Mouse (Mus musculus) neural tube, embryonic 15.5 days (tissue): Measurements from ENCODE around the gene B4galnt3. TPM values are rescaled to one million over a fixed set of nuclear protein-coding genes. Genes with fewer than 3 reads are reported as not detected.

Experiments
- ATAC-seq: fragments of 200-750 bp; cut with Nextera tagmentation; 2 replicates; pipeline ENCODE4 v1.8.0; 2017; ENCODE audit warnings: mild to moderate bottlenecking, moderate TSS enrichment, moderate library complexity; ENCODE audit not compliant: low FRiP score
- H3K27ac ChIP-seq: fragments of 300-500 bp; sonication (generic); replicated peaks from 2 replicates; pipeline ENCODE4 v1.5.1; 2015; ENCODE audit warnings: mild to moderate bottlenecking, inconsistent platforms
- H3K27me3 ChIP-seq: fragments of 300-500 bp; sonication (generic); replicated peaks from 2 replicates; pipeline ENCODE4 v1.6.1; 2015; ENCODE audit warnings: inconsistent platforms
- H3K36me3 ChIP-seq: fragments of 300-500 bp; sonication (generic); 2 replicates; pipeline ENCODE4 v1.6.1; 2015; ENCODE audit warnings: inconsistent platforms
- H3K4me1 ChIP-seq: fragments of 300-500 bp; sonication (generic); 2 replicates; pipeline ENCODE4 v1.6.1; 2015; ENCODE audit warnings: inconsistent platforms
- H3K4me2 ChIP-seq: fragments of 300-500 bp; sonication (generic); 2 replicates; pipeline ENCODE4 v1.6.1; 2015; ENCODE audit warnings: inconsistent platforms, mild to moderate bottlenecking, moderate library complexity
- H3K4me3 ChIP-seq: fragments of 300-500 bp; sonication (generic); replicated peaks from 2 replicates; pipeline ENCODE4 v1.5.1; 2015; ENCODE audit warnings: mild to moderate bottlenecking, inconsistent platforms
- H3K9ac ChIP-seq: fragments of 300-500 bp; sonication (generic); replicated peaks from 2 replicates; pipeline ENCODE4 v1.6.1; 2015; ENCODE audit warnings: mild to moderate bottlenecking, inconsistent platforms
- H3K9me3 ChIP-seq: fragments of 300-500 bp; sonication (generic); replicated peaks from 2 replicates; pipeline ENCODE4 v1.6.1; 2016; ENCODE audit warnings: inconsistent platforms
- WGBS: fragments of 180-500 bp; shearing (Covaris S2); methylation state at CpG from one replicate; pipeline ENCODE4 v1.1.7; 2015; ENCODE audit warnings: mixed read lengths; 5-methylcytosine and 5-hydroxymethylcytosine counted together
- polyA plus RNA-seq: library from polyadenylated mRNA; unstranded; fragments of >200 nt; fragmentation: Nextera tagmentation; extraction: Ambion mirVana; gene quantifications from 2 replicates; pipeline ENCODE4 v1.2.1, GENCODE M21; 2015

B4galnt3 gene
- polyA plus RNA-seq: 0.24 and 0.51 TPM in 2 replicates

DNA sequence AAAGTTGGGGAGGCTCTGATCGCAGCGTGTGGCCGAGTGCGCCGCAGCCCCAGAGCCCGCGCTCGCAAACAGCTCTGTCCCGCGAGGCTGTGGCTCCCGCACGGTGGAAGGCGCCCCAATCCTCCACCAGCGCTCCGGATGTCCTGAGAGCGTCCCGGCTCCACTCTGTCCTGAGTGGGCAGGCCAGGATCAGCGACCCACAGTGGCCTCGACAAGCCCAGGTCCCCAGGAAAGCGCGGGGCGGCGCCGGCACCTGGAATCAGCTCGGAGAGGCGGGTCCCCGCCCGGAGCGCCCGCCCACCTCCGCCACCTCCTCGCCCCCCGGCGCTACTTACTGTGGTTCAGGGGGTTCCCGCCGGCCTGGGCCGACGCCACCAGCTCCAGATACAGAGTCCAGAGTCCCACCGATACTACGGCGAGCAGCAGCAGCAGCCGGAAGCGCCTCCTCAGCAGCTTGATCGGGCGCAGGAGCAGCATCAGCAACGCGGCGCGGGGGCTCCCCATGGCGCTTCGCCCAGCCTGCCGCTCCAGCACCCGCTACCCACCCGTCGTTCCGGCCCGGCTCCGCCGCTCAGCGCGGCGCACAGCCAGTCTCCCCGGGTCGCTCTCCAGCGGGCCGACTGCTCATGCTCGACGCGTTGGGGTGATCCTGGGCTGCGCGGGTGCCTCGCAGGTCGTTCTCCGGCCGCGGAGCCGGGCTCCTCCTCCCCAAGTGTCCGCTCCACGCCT, at the start of gene B4galnt3, which contains the start of gene D330020A13Rik:
B4galnt3 (minus strand) TSS at position 504 of the 729 bp plus-strand sequence.
D330020A13Rik (plus strand) TSS at position 309 of the 729 bp plus-strand sequence.
- ATAC-seq: peak; percentile 77

DNA sequence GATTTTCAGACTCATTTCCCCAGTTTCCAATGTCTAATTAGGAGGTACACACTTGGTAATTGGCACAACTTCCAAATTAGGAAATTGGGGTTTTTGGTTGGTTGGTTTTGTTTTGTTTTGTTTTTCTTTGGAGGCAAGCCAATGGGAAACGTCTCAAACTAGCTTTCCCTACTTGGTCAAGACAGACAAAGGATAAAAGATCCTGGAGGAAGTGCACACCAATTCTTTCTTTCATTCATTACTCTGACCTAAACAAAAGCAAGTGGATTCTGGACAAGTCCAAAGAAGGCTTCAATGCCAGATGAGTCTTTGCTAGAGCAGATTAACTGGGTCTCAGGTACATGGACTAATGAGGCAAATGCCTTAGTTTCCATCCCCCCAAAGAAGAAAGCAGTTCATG, 49.6 kb upstream of the B4galnt3 start:
- no peak overlapping the region for H3K27ac ChIP-seq
- H3K9ac ChIP-seq: no peak overlapping the region
- H3K9me3 ChIP-seq: no peaks in the 10 kb centered on the region
- ATAC-seq: no peak
- H3K4me2 ChIP-seq: no peak overlapping the region
- H3K36me3 ChIP-seq: peaks cover 28% of the 10 kb centered on the region
- WGBS: 53% methylated on average over 1 of the region's 1 CpGs
- no peak overlapping the region for H3K4me3 ChIP-seq
- no peaks in the 10 kb centered on the region for H3K27me3 ChIP-seq
- H3K4me1 ChIP-seq: no peaks in the 10 kb centered on the region

More for the DNA sequence above, at the start of gene B4galnt3, which contains the start of gene D330020A13Rik:
- Histone ChIP-seq H3K4me2 (peak within 1 kb of the TSS; percentile 99), H3K9ac (peak within 1 kb of the TSS; percentile 59), H3K27me3 (peaks cover 27% of the 10 kb centered on the region), H3K36me3 (no peaks in the 10 kb centered on the region), H3K27ac (no peak within 1 kb of the TSS), H3K4me1 (peaks cover 13% of the 10 kb centered on the region), H3K9me3 (no peaks in the 10 kb centered on the region), H3K4me3 (peak within 1 kb of the TSS; percentile 70)
- WGBS: under 1% methylated on average over 77 of the region's 79 CpGs

DNA sequence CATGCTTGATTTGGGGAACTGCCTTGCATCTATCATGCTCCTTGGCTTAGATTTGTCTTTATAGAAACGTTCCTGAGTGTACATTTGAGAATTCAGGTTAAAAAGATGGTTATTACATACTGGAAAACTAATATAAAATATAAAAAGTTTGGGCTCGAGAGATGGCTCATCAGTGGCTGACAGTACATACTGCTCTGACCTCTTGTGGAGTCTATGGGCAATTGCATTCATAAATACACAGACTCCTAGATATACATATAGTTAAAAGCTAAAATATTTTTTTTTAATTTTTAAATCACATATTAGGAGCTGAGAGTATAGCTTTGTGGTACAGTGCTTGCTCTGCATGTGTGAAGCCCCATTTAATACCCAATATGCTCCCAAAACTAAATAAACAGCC, 38.0 kb upstream of the B4galnt3 start:
- H3K27ac ChIP-seq: no peak overlapping the region
- peaks cover 42% of the 10 kb centered on the region for H3K36me3 ChIP-seq
- no peak overlapping the region for H3K4me3 ChIP-seq
- H3K9me3 ChIP-seq: no peaks in the 10 kb centered on the region
- H3K9ac ChIP-seq: no peak overlapping the region
- H3K27me3 ChIP-seq: no peaks in the 10 kb centered on the region
- no peak overlapping the region for H3K4me2 ChIP-seq
- ATAC-seq: no peak
- 93% methylated on average over 2 of the region's 2 CpGs for WGBS
- no peaks in the 10 kb centered on the region for H3K4me1 ChIP-seq

DNA sequence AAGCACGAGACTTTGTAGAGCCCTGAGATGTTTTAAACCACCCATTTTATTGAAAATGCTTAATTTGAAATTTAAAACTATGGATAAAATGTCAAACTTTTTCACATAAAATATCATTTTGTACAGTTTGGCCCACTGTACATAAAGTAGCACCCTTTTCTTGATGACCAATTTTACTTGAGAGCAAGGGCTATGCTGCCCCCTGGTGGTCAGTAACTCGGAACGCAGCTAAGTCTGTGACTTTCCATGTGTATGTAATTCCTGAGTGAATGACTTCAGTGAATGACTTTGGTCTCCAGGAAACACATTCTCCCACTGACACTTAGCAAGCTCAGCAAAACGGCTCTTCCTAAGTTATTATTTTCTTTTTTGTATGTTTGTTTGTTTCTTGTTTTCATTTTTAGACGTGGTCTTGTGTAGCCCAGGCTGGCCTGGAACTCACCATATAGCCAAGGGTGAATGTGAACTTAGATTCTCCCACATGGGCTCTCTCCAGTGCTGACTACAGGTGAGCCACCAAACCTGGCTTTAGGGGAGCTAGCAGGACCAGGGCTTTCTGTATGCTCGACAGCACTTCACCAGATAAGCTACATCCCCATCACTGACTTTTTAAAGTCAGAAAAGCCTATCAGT, 30.1 kb upstream of the B4galnt3 start:
- H3K36me3 ChIP-seq: peaks cover 9% of the 10 kb centered on the region
- no peak overlapping the region for H3K9ac ChIP-seq
- no peaks in the 10 kb centered on the region for H3K9me3 ChIP-seq
- WGBS: 31% methylated on average over 6 of the region's 6 CpGs
- no peak overlapping the region for H3K27ac ChIP-seq
- no peaks in the 10 kb centered on the region for H3K4me1 ChIP-seq
- H3K27me3 ChIP-seq: no peaks in the 10 kb centered on the region
- no peak for ATAC-seq
- no peak overlapping the region for H3K4me2 ChIP-seq
- H3K4me3 ChIP-seq: no peak overlapping the region

DNA sequence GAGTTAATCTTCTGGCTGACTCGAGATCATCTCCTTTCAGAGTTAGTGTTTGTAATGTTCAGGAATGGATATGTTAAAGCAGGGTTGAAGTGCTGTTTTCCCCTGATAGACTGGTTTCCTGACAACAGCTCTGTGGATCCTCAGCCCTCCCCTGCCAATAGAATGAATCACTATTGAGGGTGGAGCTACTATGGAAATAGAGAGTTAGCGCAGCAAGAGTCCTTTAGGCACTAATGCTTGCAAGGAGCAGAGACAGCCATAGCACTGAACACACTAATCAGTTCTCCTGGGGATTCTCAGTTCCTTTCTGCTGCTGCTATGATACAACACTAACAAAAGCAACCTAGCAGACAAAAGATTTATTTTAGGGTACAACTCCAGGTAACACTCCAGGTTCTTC, 26.0 kb upstream of the B4galnt3 start:
- no peaks in the 10 kb centered on the region for H3K4me1 ChIP-seq
- H3K9me3 ChIP-seq: no peaks in the 10 kb centered on the region
- H3K4me2 ChIP-seq: no peak overlapping the region
- H3K9ac ChIP-seq: no peak overlapping the region
- H3K27me3 ChIP-seq: no peaks in the 10 kb centered on the region
- H3K27ac ChIP-seq: no peak overlapping the region
- 70% methylated on average over 2 of the region's 2 CpGs for WGBS
- no peak overlapping the region for H3K4me3 ChIP-seq
- no peaks in the 10 kb centered on the region; the same call in 1 of the 2 replicates for H3K36me3 ChIP-seq
- no peak for ATAC-seq

DNA sequence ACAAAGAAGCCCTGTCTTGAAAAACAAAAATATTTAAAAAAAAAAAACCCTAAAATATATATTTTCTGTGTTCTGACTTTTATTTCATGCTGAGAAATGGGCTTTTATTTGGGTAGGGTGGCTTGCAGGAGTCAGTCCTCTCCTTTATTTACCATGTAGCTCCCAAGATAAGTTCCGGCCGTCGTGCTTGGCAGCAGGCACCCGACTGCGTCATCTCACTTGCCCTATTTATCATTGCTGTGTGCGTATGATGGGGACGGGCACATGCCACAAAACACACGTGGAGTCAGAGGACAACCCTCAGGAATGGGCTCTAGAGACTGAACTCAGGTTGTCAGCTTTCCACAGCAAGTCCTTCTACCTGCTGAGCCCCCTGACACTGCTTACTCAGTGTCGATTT, 24.8 kb upstream of the B4galnt3 start:
- Histone ChIP-seq H3K27me3 (no peaks in the 10 kb centered on the region), H3K4me3 (no peak overlapping the region), H3K4me1 (no peaks in the 10 kb centered on the region), H3K36me3 (no peaks in the 10 kb centered on the region), H3K27ac (no peak overlapping the region), H3K9me3 (no peaks in the 10 kb centered on the region), H3K4me2 (no peak overlapping the region), H3K9ac (no peak overlapping the region)
- 90% methylated on average over 9 of the region's 9 CpGs for WGBS
- no peak for ATAC-seq

DNA sequence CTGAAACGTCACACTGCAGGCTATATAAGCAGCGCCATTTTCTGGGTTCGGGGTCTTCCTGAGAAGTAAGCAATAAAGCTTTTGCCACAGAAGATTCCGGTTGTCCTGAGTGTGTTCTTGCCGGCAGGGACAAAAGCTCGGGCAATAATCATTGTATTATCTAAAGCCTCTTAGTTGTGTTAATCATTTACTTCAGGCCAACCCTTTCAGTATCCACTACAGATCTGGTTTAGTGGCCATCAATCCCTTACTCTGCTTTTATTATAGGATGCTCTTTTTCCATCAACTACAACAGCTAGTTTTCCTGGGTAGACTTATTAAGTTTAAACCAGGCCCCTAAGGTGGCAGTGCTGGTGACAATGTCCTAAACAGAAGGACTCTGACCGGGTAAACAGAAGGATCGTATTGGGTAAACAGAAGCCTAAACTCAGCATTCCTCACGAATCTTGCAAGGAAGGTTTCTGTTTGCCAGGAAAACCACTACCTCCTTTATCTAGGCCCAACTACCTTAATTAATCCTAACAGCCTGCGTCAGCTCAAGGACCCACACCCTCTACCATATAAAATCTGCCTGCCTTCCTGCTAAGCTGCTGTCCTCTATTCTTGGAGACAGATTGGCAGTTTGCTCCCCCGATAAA, 24.1 kb upstream of the B4galnt3 start:
- no peak for ATAC-seq
- H3K9me3 ChIP-seq: no peaks in the 10 kb centered on the region
- H3K4me2 ChIP-seq: no peak overlapping the region
- H3K36me3 ChIP-seq: no peaks in the 10 kb centered on the region
- 48% methylated on average over 11 of the region's 11 CpGs for WGBS
- H3K9ac ChIP-seq: no peak overlapping the region
- H3K27ac ChIP-seq: no peak overlapping the region
- no peaks in the 10 kb centered on the region for H3K4me1 ChIP-seq
- H3K27me3 ChIP-seq: no peaks in the 10 kb centered on the region
- no peak overlapping the region for H3K4me3 ChIP-seq

DNA sequence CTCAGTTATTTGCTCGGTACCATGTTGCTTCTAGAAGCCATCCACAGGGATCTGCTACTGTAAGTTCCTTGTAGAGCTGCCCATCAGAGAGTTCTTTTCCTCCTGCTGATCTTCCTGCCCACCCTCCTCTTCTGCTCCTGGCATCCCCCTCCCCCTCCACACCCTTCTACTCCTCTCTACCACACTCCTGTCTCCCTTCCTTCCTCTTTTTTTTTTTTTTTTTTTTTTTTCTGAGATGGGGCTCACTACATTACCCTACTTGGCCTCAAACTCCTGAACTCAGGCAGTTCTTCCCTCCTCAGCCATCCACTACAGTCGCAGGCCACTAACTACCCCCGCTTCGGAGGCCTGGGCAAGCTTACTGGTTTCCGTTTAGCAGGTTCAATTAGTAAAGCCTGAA, 18.1 kb upstream of the B4galnt3 start:
- no peaks in the 10 kb centered on the region for H3K36me3 ChIP-seq
- H3K4me3 ChIP-seq: no peak overlapping the region
- no peaks in the 10 kb centered on the region for H3K4me1 ChIP-seq
- no peak for ATAC-seq
- no peak overlapping the region for H3K9ac ChIP-seq
- H3K27ac ChIP-seq: no peak overlapping the region
- no peaks in the 10 kb centered on the region for H3K27me3 ChIP-seq
- H3K9me3 ChIP-seq: no peaks in the 10 kb centered on the region
- H3K4me2 ChIP-seq: no peak overlapping the region
- WGBS: 80% methylated on average over 5 of the region's 5 CpGs

DNA sequence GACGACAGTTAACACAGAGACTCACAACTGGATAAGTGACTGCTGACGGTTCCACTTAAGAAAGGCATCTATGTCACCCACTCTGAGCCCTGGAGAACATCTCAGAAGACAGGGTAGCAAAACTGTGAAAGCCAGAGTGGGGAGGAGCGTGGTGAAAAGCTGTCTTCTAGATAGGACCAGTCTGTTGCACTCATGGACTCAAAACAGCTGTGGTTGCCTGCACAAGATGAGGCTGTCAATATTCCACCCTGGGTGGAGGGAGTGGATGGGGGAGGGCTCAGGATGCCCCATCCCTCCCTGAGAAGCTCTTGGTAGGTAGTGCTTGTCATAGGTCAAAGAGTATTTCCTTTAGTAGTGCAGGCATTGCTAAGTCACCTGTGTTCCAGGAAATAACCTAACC, 15.4 kb upstream of the B4galnt3 start:
- Histone ChIP-seq H3K4me1 (no peaks in the 10 kb centered on the region), H3K27ac (no peak overlapping the region), H3K4me2 (no peak overlapping the region), H3K27me3 (no peaks in the 10 kb centered on the region), H3K4me3 (no peak overlapping the region), H3K9ac (no peak overlapping the region), H3K36me3 (no peaks in the 10 kb centered on the region), H3K9me3 (no peaks in the 10 kb centered on the region)
- 56% methylated on average over 3 of the region's 3 CpGs for WGBS
- ATAC-seq: no peak

DNA sequence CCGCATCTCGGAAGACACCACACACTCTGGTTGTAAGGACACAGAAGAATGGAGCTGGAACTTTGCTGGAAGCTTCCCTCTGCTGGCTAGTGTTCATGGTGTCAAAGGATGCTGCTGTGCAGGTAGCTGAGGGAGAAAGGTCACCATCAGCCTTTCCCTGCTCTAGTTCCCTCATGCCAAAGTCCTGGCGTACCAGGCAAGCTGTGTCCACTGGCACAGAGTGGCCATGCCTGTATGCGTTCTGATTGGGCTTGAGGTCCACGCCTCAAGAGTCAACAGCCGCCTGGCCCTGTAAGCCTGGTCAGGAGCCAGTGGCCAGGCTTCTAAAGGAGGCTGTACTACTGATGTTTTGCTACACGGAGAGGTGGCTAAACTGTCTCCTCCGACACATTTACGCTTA, 15.0 kb upstream of the B4galnt3 start:
- ATAC-seq: no peak
- WGBS: 63% methylated on average over 9 of the region's 9 CpGs

DNA sequence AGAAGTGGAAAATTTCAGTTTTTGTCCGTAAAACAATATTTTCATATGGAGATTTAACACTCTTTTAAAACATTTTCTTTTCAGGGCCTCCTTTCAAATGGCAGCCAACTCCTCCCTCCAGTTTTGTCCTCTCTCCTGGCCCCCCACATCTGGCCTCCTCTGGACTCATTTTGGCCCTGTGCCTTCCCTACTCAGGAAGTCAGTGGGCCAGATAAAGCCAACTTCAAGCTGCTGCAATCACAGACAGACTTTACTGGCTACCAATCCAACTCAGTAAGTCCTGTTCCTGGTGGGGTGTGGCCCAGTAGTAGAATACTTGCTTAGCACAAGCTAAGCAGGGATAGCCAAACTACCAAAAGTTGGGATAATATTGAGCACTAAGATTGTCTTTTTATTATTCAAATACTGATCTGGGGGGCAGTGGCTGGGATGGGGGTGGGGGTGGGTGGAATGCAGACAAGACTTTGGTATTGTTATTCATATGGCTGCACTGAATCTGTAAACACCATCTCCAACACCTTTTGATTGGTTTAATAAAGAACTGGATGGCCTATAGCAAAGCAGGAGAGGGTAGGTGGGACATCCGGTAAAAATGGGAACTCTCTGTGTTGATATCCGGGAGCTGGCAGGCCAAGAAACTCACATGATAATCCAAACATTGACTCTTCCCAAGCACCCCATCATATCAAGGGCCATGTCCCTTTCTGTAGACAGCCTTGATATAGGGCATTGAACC, 12.7 kb upstream of the B4galnt3 start:
- Histone ChIP-seq H3K4me1 (peaks cover 3% of the 10 kb centered on the region; the same call in 1 of the 2 replicates), H3K9ac (no peak overlapping the region), H3K4me2 (no peak overlapping the region), H3K27ac (no peak overlapping the region), H3K36me3 (no peaks in the 10 kb centered on the region), H3K9me3 (no peaks in the 10 kb centered on the region), H3K27me3 (no peaks in the 10 kb centered on the region), H3K4me3 (no peak overlapping the region)
- no peak for ATAC-seq
- WGBS: 91% methylated on average over 3 of the region's 3 CpGs

More for the DNA sequence above, 15.0 kb upstream of the B4galnt3 start:
- Histone ChIP-seq H3K27ac (no peak overlapping the region), H3K4me3 (no peak overlapping the region), H3K4me2 (no peak overlapping the region), H3K27me3 (no peaks in the 10 kb centered on the region), H3K9me3 (no peaks in the 10 kb centered on the region), H3K9ac (no peak overlapping the region), H3K4me1 (no peaks in the 10 kb centered on the region), H3K36me3 (no peaks in the 10 kb centered on the region)
